Mouse (Mus musculus) limb, embryonic 13.5 days (tissue): ENCODE data around the gene Mfsd4b4. TPM values are rescaled to one million over a fixed set of nuclear protein-coding genes. Genes with fewer than 3 reads are reported as not detected.

Experiments used
- ATAC-seq: fragments of 200-750 bp; cut with Nextera tagmentation; 2 replicates; pipeline ENCODE4 v1.8.0; 2017; ENCODE audit warnings: low read depth, moderate number of reproducible peaks, moderate TSS enrichment; ENCODE audit not compliant: low FRiP score
- H3K27ac ChIP-seq: fragments of 300-500 bp; sonication (generic); 2 replicates; pipeline ENCODE4 v1.5.1; 2015; ENCODE audit warnings: inconsistent platforms, mild to moderate bottlenecking, moderate library complexity
- H3K27me3 ChIP-seq: fragments of 300-500 bp; sonication (generic); 2 replicates; pipeline ENCODE4 v1.6.1; 2015; ENCODE audit warnings: mild to moderate bottlenecking, inconsistent platforms
- H3K36me3 ChIP-seq: fragments of 300-500 bp; sonication (generic); 2 replicates; pipeline ENCODE4 v1.6.1; 2015; ENCODE audit warnings: inconsistent platforms, mild to moderate bottlenecking, moderate library complexity
- H3K4me1 ChIP-seq: fragments of 300-500 bp; sonication (generic); 2 replicates; pipeline ENCODE4 v1.6.1; 2015; ENCODE audit warnings: inconsistent platforms
- H3K4me2 ChIP-seq: fragments of 300-500 bp; sonication (generic); replicated peaks from 2 replicates; pipeline ENCODE4 v1.6.1; 2015; ENCODE audit warnings: inconsistent platforms, mild to moderate bottlenecking, moderate library complexity
- H3K4me3 ChIP-seq: fragments of 300-500 bp; sonication (generic); 2 replicates; pipeline ENCODE4 v1.5.1; 2015; ENCODE audit warnings: moderate library complexity, mild to moderate bottlenecking, inconsistent platforms
- H3K9ac ChIP-seq: fragments of 300-500 bp; sonication (generic); 2 replicates; pipeline ENCODE4 v1.6.1; 2015; ENCODE audit warnings: mild to moderate bottlenecking, inconsistent platforms
- H3K9me3 ChIP-seq: fragments of 300-500 bp; sonication (generic); 2 replicates; pipeline ENCODE4 v1.6.1; 2016; ENCODE audit warnings: inconsistent platforms
- WGBS: fragments of 180-500 bp; shearing (Covaris S2); methylation state at CpG from one replicate; pipeline ENCODE4 v1.1.7; 2015; 5-methylcytosine and 5-hydroxymethylcytosine counted together
- polyA plus RNA-seq: library from polyadenylated mRNA; unstranded; fragments of >200 nt; fragmentation: Nextera tagmentation; extraction: Ambion mirVana; gene quantifications from 2 replicates; pipeline ENCODE4 v1.2.1, GENCODE M21; 2015

Mfsd4b4 gene
- polyA plus RNA-seq, 1 experiment from 2014 or later: 5.4 TPM

GRCm38 (mm10) chr10:39888621-39889020 lies 10.4 kb downstream of the Mfsd4b4 start:
- no peak overlapping the region for H3K4me3 ChIP-seq
- H3K9ac ChIP-seq: no peak overlapping the region
- peaks cover 17% of the 10 kb centered on the region for H3K36me3 ChIP-seq
- no peak overlapping the region for H3K27ac ChIP-seq
- no peaks in the 10 kb centered on the region for H3K9me3 ChIP-seq
- WGBS: 63% methylated on average over 3 of the region's 3 CpGs
- no peaks in the 10 kb centered on the region for H3K4me1 ChIP-seq
- no peak for ATAC-seq
- H3K4me2 ChIP-seq: no peak overlapping the region
- H3K27me3 ChIP-seq: no peaks in the 10 kb centered on the region

- H3K27me3 ChIP-seq: no peaks in the 10 kb centered on the region
- H3K9ac ChIP-seq: no peak overlapping the region
- no peak overlapping the region for H3K27ac ChIP-seq
- no peak for ATAC-seq
- WGBS: 84% methylated on average over 2 of the region's 2 CpGs
- H3K4me2 ChIP-seq: no peak overlapping the region
- no peaks in the 10 kb centered on the region for H3K9me3 ChIP-seq
- peaks cover 67% of the 10 kb centered on the region for H3K36me3 ChIP-seq
- no peak overlapping the region for H3K4me3 ChIP-seq
- no peaks in the 10 kb centered on the region for H3K4me1 ChIP-seq
Observed at GRCm38 (mm10) chr10:39865509-39865908, 33.5 kb downstream of the Mfsd4b4 start.

- no peak for ATAC-seq
- Histone ChIP-seq H3K4me2 (no peak overlapping the region), H3K36me3 (peaks cover 39% of the 10 kb centered on the region), H3K27me3 (no peaks in the 10 kb centered on the region), H3K4me3 (no peak overlapping the region), H3K9ac (no peak overlapping the region), H3K27ac (no peak overlapping the region), H3K9me3 (no peaks in the 10 kb centered on the region), H3K4me1 (no peaks in the 10 kb centered on the region)
- 77% methylated on average over 1 of the region's 1 CpGs for WGBS
Observed at GRCm38 (mm10) chr10:39842621-39843020, 56.4 kb downstream of the Mfsd4b4 start.

Other genes with a start within 250 kb of the Mfsd4b4 start
- 14.9 and 16.5 TPM in 2 replicates for gene Rev3l, start 167.1 kb downstream of the Mfsd4b4 start, polyA plus RNA-seq
- not detected in 2 replicates for gene Mfsd4b2, start 27.7 kb upstream of the Mfsd4b4 start, polyA plus RNA-seq
- gene Mfsd4b3, start 60.9 kb upstream of the Mfsd4b4 start, polyA plus RNA-seq: 0.22 and 0.24 TPM in 2 replicates
- gene Mfsd4b5, start 87.4 kb upstream of the Mfsd4b4 start, polyA plus RNA-seq: 0.09 TPM in 1 of 2 replicates, not detected in the other
- 0.15 and 0.41 TPM in 2 replicates for gene Mfsd4b1, start 126.0 kb upstream of the Mfsd4b4 start, polyA plus RNA-seq
- gene Slc16a10, start 243.0 kb upstream of the Mfsd4b4 start, polyA plus RNA-seq: 7.9 and 10.0 TPM in 2 replicates